Mouse (Mus musculus): ENCODE measurements around the gene Kcna10.

The Kcna10 gene

DNA sequence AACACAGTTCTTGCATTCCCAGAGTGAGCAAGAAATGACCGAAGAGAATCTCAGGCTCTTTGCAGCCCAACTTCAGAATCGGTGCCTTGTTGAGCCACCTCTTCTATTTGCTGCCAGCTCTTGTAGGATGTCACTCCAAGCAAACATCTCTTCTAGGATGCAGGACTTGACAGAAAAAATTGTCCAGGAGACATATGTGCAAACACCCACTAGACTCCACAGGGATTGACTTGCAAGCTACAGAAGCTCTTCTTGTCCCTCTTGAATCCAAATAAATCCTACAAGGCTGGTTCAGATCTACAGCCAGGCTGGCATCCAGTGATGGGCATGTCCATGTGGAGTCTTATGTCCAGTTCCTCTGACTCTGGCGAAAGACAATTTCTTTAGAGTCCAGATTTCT lies 21.6 kb downstream of the Kcna10 start:
- no peak for DNase-seq

- DNase-seq: no peak
Measured at GRCm38 (mm10) chr3:107205170-107205569, 22.3 kb downstream of the Kcna10 start.

DNA sequence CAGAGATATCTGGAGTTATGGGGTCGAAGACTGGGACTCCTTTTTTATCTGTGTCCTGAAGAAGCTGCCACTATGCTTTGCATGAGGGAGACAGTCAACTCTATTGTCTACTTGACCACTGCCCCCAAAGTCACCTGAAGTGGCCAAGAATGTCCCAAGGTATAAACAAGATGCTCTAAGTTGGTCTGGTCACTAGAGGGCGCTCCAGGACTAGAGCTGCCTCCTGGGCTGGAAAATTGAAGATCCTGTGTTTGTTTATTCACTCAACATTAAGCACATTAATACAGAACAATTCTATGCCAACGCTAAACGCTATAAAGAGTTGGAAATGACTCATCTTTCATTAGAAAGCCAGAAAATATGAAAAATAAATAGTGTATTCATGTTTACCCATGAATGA lies 23.1 kb downstream of the Kcna10 start:
- DNase-seq: peak; percentile 85

- DNase-seq: no peak
Measured at GRCm38 (mm10) chr3:107206490-107207150, 23.8 kb downstream of the Kcna10 start.

DNA sequence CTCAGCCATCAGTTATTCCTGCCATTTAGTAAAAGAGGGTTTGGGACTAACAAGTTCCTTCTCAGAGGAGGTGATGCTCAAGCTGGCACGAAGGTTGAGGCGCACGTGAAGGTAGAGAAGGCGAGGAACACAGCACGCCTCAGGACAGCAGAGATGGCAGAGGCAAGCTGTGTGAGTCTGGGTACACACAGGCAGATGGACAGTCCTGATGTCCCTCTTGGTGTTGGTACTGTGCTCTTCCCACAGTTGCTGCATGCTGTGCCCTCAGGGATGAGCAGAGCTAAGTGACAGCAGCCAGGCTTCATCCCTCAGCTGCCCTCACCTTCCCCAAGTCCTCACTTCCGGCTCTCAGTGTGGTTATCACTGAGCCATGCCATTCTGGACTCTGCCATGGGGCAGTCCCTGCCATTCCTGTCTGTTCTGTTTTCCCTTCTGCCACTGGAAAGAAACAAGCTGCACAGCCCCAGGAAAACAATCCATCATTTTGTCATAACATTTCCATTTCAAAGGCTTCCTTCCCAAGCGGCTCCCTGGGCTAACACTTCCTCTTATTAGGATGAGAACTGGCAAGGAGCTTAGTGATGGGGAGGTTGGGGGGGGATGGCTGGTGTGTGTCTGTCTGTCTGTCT lies 24.9 kb downstream of the Kcna10 start:
- DNase-seq: no peak

GRCm38 (mm10) chr3:107214606-107215005 lies 31.8 kb downstream of the Kcna10 start:
- no peak for DNase-seq

DNA sequence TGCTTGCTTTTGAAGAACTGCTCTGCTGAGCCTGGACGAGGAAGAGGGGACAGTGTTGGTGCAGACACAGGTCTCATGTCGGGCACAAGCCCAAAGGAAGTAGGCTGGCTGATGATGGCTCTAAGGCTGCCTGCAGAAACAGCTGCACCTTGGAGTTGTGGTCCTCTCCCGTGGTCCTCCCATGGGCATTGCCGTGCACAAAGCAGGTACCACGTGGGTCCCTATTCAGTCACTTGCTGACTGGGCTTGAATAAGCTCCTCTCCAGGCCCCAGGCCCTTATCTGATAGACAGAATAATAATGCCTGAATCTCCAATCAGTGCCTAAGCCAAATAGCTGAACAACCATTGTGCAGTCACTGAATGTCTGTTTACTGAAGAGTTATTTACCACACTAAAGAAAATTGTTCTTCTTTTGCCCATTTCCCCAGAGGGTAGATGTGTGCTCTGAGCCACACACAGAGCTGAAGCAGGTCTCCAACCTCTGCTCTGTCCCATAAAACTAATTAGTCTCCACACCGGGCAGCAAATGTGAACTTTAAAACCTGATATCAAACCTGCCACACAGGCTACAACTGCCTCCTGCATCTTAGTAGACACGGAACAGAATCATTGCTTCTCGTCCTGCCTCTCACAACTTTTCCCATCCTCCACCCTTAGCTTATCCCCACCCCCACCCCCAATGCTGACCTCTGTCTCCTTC lies 33.7 kb downstream of the Kcna10 start:
- no peak for DNase-seq

- DNase-seq: no peak
Measured at GRCm38 (mm10) chr3:107217101-107217480, 34.2 kb downstream of the Kcna10 start.

DNA sequence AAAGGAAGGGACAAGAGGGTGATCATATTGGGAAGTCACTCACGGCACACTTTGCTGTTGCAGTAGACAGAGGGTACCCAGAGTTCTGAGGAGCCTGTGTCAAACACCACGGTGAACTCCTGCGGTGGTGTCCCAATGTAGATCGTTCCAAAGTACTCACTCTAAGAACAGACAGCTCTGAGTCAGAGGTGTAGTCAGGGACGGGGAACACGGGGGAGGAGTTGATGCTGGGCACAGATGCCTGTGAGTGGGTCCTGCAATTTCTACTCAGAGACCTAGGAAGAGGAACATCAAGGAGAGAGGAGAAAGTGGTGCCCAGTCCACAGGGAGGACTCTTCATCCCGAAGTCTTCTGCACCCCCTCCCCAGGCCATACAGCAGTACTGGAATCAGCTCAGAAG lies 35.7 kb downstream of the Kcna10 start:
- DNase-seq: no peak

DNA sequence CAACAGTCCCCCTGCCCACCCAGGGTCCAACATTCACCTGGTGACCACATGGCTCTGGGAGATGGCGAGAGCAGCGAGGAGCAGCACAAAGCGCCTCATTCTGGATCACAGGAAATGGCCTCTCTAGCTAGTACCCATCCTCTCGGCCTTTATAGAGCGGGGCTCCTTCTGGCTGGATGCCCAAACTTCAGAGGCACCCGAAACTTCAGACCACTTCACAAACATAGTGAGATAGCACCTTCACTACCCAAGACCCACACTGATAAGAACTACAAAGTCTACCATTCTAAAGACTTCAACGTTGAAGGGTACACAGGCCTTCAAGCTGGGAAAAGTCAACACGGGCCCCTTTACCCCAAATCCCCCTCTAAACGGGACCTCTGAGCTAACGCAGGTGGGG lies 38.8 kb downstream of the Kcna10 start, which contains the start of gene Cym:
Gene Cym, minus strand, starts transcription at position 125 of the 400 bp plus-strand sequence.
- no peak for DNase-seq

DNA sequence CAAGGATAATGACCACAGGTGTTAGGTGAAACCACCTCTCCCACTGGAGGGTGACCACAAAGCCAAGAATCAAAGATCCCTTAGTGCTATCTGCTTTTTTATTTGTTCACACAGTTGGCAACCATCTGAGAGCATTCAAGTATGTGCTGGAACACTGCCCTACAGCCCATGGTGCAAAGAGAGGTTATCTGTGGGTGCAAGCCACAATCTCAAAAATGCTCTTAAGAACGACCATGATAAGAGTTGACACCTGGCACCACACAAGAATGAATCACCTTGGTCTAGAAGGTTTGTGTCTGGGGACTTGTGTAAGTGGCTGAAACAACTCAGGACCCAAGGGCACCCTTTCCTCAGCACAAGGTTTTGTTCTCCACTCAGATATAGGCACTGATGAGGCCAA lies 40.4 kb downstream of the Kcna10 start:
- DNase-seq: no peak

GRCm38 (mm10) chr3:107225820-107226219 lies 43.0 kb downstream of the Kcna10 start:
- no peak for DNase-seq

GRCm38 (mm10) chr3:107229221-107229620 lies 46.4 kb downstream of the Kcna10 start:
- DNase-seq: no peak

GRCm38 (mm10) chr3:107229822-107230221 lies 47.0 kb downstream of the Kcna10 start:
- no peak for DNase-seq

GRCm38 (mm10) chr3:107230527-107230926 lies 47.7 kb downstream of the Kcna10 start, which contains the start of gene A630076J17Rik:
Gene A630076J17Rik (plus strand): TSS chr3:107230614.
- no peak for DNase-seq

GRCm38 (mm10) chr3:107231202-107231601 lies 48.3 kb downstream of the Kcna10 start:
- DNase-seq: no peak

DNA sequence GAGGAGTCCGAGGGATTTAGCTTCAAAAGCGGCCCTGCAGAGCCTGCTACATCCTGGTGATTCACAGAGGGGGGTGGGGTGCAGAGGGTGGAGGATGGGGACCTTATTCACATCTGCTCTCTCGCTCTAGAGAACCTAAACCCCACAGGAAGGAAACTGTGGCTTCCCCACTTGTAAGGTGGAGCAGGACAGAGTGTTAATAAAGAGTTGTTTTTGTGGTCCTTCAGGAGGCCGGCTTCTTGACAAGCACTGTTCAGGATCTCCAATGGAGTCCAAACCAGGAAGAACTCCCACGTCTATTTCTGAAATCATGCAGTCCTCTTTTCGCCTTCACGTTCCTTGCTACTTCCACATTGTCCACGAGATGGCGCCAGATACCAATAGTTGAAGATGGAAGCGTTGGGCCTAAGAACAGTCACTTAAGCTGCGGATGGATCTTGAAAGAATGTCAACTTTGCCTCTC lies 50.5 kb downstream of the Kcna10 start:
- DNase-seq: peak; percentile 89

DNA sequence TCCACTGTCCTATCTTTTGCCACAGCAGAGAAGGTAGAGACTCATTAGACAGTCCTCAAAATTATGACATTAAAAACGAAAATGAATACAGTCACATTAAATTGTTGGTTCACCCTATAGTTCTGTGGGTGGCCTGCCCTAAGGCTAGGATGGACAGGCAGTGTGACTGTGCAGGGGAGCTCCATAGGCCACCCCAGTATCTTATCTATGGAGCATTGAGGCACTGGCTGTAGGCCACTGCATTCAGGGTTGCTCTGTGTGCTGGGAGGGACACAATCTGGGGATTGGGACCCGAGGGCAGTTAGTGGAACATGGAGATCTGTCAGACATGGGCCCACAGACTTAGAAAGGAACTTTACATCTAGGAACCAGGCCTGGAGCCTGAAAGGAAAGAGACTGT lies 51.1 kb downstream of the Kcna10 start:
- no peak for DNase-seq

DNA sequence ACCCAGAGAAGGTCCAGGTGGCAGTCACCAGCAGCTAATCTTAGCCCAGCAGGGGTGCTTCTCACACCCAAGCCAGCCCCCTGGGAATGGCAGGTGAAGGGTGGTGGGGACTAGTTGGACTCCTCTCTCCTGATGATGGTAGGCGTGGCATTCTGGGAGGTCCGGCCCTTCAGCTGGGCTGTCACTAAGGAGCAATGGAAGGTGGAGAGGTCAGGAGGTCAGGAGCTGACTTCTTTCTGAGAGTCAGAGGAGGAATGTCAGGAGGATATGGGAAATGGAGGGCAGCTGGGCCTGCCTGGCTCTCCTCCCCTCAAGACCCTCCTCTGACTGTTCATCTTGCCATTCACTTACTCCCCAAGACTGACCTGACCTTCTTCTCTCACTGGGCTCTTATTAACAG lies 55.2 kb downstream of the Kcna10 start:
- no peak for DNase-seq

DNA sequence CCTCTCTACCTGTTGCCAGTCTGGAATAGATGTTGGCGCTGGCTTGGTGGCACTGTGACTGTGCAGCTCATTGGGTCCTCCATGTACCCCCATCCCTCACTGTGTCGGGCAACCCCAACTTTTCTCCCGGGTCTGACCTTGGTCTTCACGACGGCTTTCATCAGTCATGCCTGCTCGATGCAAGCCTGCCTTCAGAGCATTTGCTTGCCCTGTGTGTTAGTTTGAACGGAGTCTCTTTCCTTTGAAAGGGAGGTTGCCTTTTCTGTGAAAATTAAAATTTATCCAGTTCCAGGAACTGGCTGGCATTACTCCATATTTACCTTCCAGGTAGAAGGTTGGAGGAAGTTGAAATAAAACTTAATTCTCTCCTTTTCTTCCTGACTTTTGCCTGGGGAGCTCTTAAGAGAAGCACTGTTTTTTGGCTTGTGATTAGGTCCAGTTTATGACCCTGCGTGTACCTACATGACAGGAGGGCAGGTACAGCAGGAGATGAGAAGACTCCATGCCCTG lies 55.7 kb downstream of the Kcna10 start:
- DNase-seq: no peak

- DNase-seq: no peak
Measured at GRCm38 (mm10) chr3:107239607-107240006, 56.8 kb downstream of the Kcna10 start, which contains the start of gene Prok1. Gene Prok1 (minus strand): TSS chr3:107239707.

GRCm38 (mm10) chr3:107241389-107242094 lies 58.7 kb downstream of the Kcna10 start:
- DNase-seq: no peak
